Mouse (Mus musculus) T-cell, adult 66 days (primary cell): Measurements from ENCODE around the gene Gm28372. TPM values are rescaled to one million over a fixed set of nuclear protein-coding genes. Genes with fewer than 3 reads are reported as not detected.

Source experiments
- total RNA-seq, 2 experiments: library from RNA; stranded (reverse); gene quantifications; 3 replicates in 1 of 2; 4 replicates in 1 of 2; pipeline ENCODE4 v1.2.4; 2023

The Gm28372 gene
- not detected for total RNA-seq

DNA sequence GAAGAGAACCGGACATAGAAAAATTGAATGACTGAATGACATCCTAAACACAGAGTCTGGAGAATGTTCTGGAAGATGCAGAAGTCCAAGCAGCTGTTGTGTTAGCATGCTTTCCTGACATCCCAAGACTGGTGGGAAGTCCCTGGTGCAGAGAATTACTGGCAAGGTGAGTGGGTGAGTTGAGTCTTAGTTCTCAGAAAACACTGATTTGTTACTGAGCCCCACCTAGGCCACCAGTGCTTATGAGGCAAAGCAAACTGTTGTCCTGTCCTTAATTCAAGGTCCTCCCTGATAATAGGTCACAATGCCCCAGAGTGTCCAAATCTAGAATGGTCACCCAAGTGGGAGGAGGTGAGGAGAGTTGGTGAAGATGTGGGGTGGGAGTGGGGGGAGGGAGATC is at the start of gene Gm28372, which contains the start of gene 1700020A23Rik:
Gene Gm28372 (plus strand): TSS at position 301 of the 400 bp plus-strand sequence.
Gene 1700020A23Rik (plus strand): TSS at position 321 of the 400 bp plus-strand sequence.

DNA sequence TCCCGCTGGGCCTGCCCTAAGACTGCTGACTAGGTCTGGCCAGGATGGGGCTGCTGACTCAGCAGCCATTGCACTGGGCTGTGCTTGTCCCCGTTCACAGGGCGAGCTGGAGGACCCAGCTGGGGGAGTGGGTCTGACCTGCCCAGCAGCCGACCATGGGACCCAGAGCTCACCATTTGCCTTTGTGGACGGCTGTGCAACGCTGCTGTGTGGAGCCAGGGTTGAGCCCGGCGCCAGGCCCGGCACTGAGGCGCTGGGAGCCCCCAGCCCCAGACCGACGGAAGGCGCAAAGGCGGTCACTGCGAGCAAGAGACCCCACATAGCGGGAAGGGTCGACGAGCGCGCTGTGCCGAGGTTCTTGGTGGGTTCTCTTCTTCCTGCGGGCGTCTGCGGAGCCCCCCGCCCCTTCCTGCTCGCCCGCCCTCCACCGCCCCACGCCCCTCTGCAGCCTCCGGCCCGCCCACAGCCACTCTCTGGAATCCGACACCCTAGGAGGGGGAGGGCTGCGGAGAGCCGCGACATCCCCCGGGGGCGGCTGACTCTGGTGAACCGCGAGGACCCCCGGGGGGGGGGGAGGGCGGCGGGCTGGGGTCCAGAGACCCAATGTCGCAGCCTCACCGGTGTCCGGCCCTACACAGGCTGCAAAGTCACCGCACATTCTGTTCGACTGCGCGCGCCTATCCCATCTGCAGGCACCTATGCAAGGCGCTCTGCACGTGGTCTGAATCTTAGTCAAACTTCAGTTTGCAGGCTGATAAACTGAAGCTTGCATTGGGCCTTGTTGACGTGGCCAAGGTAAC is 7.7 kb upstream of the Gm28372 start, which contains the start of gene Cpxm1:
Gene Cpxm1 (minus strand): TSS at position 389 of the 800 bp plus-strand sequence.

DNA sequence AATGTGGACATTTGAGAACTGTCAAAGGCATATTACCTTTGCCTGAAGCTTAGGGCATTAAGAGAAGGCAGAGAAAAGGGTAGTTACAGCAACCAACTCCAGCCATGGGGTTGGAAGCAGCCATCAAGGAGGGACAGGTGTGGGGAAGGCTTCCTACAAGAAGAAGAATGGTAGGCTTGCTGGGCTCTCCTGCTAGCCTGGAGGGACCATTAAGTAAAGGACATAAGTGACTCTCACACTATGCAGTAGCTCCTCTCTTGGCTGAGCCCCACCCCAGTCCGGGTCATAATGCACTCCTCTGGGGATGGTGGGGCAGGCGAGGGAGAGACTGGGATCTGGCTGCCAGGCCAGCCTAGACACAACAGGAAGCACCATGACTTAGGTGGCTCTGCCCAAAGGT is 1.1 kb downstream of the Gm28372 start, which contains the start of gene Tmem239:
Gene Tmem239 (plus strand): TSS at position 301 of the 400 bp plus-strand sequence.

DNA sequence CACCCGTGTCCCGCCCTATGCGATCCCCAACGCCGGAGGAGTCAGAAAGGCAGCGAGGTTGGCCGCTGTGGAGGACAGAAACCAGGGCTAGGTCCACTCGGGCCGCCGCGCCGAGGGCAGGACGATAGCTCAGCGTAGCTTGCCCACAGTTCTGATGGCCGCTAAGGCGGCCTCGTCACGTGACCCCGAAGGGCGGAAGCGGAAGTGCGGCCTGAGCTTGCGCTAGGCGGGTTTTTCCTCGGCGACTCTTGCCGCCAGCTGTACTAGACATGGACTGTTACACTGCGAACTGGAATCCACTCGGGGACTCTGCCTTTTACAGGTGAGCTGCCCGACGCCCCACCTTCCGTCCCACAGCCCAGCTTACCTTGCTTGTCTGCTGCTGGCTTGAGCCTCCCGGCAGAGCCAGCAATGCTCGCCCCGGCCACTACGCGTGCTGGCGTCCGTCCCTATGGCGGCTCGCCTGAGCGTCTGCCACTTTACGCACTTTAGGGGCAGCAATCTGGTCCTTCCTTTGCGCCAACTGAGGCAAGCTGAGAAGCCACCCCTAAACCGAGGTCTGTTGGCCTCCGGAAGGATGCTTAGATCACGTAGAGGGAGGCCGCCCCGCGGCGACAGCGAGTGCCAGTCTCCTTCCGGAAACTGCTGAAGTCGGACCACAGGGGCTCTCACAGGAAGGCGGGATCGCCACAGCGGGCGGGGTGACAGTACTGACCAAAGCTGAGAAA is 19.3 kb downstream of the Gm28372 start, which contains the start of the genes Vps16 and Pced1a:
Gene Vps16 (plus strand): TSS at position 214 of the 728 bp plus-strand sequence.
Gene Pced1a (minus strand): TSS at position 576 of the 728 bp plus-strand sequence.

DNA sequence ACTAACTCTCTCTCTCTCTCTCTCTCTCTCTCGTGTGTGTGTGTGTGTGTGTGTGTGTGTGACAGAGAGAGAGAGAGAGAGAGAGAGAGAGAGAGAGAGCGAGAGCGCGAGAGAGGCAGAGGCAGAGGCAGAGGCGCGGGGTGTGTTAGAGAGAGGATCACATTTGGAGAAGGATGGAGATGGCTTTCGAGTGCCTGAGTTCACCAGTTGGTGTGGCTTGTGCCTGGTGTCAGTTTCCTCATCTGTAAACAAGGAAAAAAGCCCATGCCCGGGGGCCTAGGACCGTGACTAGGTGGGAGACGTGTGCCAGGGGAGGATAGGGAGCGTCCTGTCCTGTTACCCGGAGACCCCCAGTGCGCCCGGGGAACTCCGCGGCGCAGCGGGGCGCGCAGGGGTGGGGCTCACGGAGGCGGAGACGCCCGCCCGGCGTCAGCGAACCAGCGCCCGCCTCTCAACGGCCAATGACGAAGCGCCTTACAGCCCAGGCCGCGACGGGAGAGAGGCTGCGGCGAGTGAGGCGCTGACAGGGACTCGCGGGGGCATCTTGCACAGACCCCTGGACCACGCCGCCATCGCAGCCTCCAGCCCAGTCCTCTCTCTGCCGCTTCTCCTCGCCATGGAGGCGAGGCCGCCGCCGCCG is 44.9 kb downstream of the Gm28372 start, which contains the start of gene Ptpra:
Gene Ptpra (plus strand): TSS at position 485 of the 640 bp plus-strand sequence.

Other genes starting within 250 kb of the Gm28372 start
- gene Snrpb, start 225.8 kb upstream of the Gm28372 start, total RNA-seq = 100 to 1,000 TPM; 203 to 212 TPM
- not detected for gene Tmc2, start 210.0 kb upstream of the Gm28372 start, total RNA-seq
- 100 to 1,000 TPM; 413 to 486 TPM for gene Nop56, start 130.8 kb upstream of the Gm28372 start, total RNA-seq
- 100 to 1,000 TPM; 123 to 134 TPM for gene Idh3b, start 120.7 kb upstream of the Gm28372 start, total RNA-seq
- under 1 TPM in 1 of 2 experiments, not detected in 1; 0.20 TPM for gene Ebf4, start 110.1 kb upstream of the Gm28372 start, total RNA-seq
- 1 to 10 TPM in 1 of 2 experiments, not detected in 1; 1.8 TPM for gene Cpxm1, start 7.7 kb upstream of the Gm28372 start, total RNA-seq
- not detected for gene 1700020A23Rik, start within 50 bp of the Gm28372 start, total RNA-seq
- gene Tmem239, start 1.2 kb downstream of the Gm28372 start, total RNA-seq = not detected
- 100 to 1,000 TPM; 140 to 159 TPM for gene Vps16, start 19.1 kb downstream of the Gm28372 start, total RNA-seq
- gene Pced1a, start 19.5 kb downstream of the Gm28372 start, total RNA-seq = 10 to 100 TPM; 24.1 to 27.3 TPM
- gene Ptpra, start 45.0 kb downstream of the Gm28372 start, total RNA-seq = 100 to 1,000 TPM; 110 to 115 TPM
- gene Mrps26, start 158.5 kb downstream of the Gm28372 start, total RNA-seq = 10 to 100 TPM; 56.9 to 63.7 TPM
- not detected for gene Oxt, start 170.9 kb downstream of the Gm28372 start, total RNA-seq
- not detected for gene Avp, start 177.3 kb downstream of the Gm28372 start, total RNA-seq
- 1 to 10 TPM; 7.1 to 8.0 TPM for gene Fastkd5, start 224.8 kb downstream of the Gm28372 start, total RNA-seq
- gene Ubox5, start 224.8 kb downstream of the Gm28372 start, total RNA-seq = 1 to 10 TPM; 5.7 to 7.5 TPM
- 1 to 10 TPM; 4.0 to 5.2 TPM for gene Lzts3, start 237.6 kb downstream of the Gm28372 start, total RNA-seq